Mouse (Mus musculus): Measurements from ENCODE around the gene Cblb.

The Cblb gene

GRCm38 (mm10) chr16:52031091-52031689, at the start of gene Cblb:
Gene Cblb, plus strand, starts transcription at chr16:52031225.
- peak; percentile 99 for DNase-seq (ENCODE audit: inconsistent ontology term)

GRCm38 (mm10) chr16:51985436-51985835, 45.6 kb upstream of the Cblb start:
- peak; percentile 81 for DNase-seq (ENCODE audit: inconsistent ontology term)

- peak; percentile 43 for DNase-seq (ENCODE audit: inconsistent ontology term)
These were observed 44.8 kb upstream of the Cblb start for GRCm38 (mm10) chr16:51986207-51986606.

GRCm38 (mm10) chr16:51987085-51987620, 43.9 kb upstream of the Cblb start:
- peak; percentile 84 for DNase-seq (ENCODE audit: inconsistent ontology term)

GRCm38 (mm10) chr16:51988027-51988426, 43.0 kb upstream of the Cblb start:
- no peak for DNase-seq (ENCODE audit: inconsistent ontology term)

GRCm38 (mm10) chr16:51989259-51989658, 41.8 kb upstream of the Cblb start:
- no peak for DNase-seq (ENCODE audit: inconsistent ontology term)

- peak; percentile 31 for DNase-seq (ENCODE audit: inconsistent ontology term)
These were observed 31.0 kb upstream of the Cblb start for GRCm38 (mm10) chr16:52000043-52000442.

GRCm38 (mm10) chr16:52000801-52001200, 30.2 kb upstream of the Cblb start:
- no peak for DNase-seq (ENCODE audit: inconsistent ontology term)

- no peak for DNase-seq (ENCODE audit: inconsistent ontology term)
These were observed 24.0 kb upstream of the Cblb start for GRCm38 (mm10) chr16:52007006-52007405.

- DNase-seq (ENCODE audit: inconsistent ontology term), result no peak
These were observed 22.6 kb upstream of the Cblb start for GRCm38 (mm10) chr16:52008471-52008870.

- no peak for DNase-seq (ENCODE audit: inconsistent ontology term)
These were observed 21.6 kb upstream of the Cblb start for GRCm38 (mm10) chr16:52009421-52009820.

GRCm38 (mm10) chr16:52012984-52013383, 18.0 kb upstream of the Cblb start:
- DNase-seq (ENCODE audit: inconsistent ontology term), result no peak

GRCm38 (mm10) chr16:52013812-52014211, 17.2 kb upstream of the Cblb start:
- DNase-seq (ENCODE audit: inconsistent ontology term), result no peak

GRCm38 (mm10) chr16:52023417-52023816, 7.6 kb upstream of the Cblb start:
- no peak for DNase-seq (ENCODE audit: inconsistent ontology term)

- no peak for DNase-seq (ENCODE audit: inconsistent ontology term)
These were observed 3.7 kb upstream of the Cblb start for GRCm38 (mm10) chr16:52027326-52027725.

- DNase-seq (ENCODE audit: inconsistent ontology term), result no peak
These were observed 2.0 kb upstream of the Cblb start for GRCm38 (mm10) chr16:52029001-52029400.

- peak; percentile 93 for DNase-seq (ENCODE audit: inconsistent ontology term)
These were observed 757 bp downstream of the Cblb start for GRCm38 (mm10) chr16:52031712-52032251.

GRCm38 (mm10) chr16:52032376-52033330, 1.6 kb downstream of the Cblb start:
- DNase-seq (ENCODE audit: inconsistent ontology term), result peak; percentile 36

GRCm38 (mm10) chr16:52033381-52034315, 2.6 kb downstream of the Cblb start:
- DNase-seq (ENCODE audit: inconsistent ontology term), result no peak

GRCm38 (mm10) chr16:52034356-52034755, 3.3 kb downstream of the Cblb start:
- no peak for DNase-seq (ENCODE audit: inconsistent ontology term)

- no peak for DNase-seq (ENCODE audit: inconsistent ontology term)
These were observed 5.3 kb downstream of the Cblb start for GRCm38 (mm10) chr16:52036295-52036694.
